20 mouse cellular contexts compared by ENCODE assay signal in genomic region chr3:32506366-32507225, GRCm38 (mm10). TPM values are rescaled to one million over a fixed set of nuclear protein-coding genes. Genes with fewer than 3 reads are reported as not detected.
A peak's percentile ranks its signal among the peaks of the same experiment; 100 is the strongest.
DNase-seq lines count a peak whose midpoint lies in the region; ATAC-seq and TF ChIP-seq lines count a peak whose summit lies in the region.
"Had no signal": no experiment of that assay in that cellular context is flagged by ENCODE, and none has a peak within 500 bp of the region (broad histone marks: within the 10 kb centered on the region; RNA-seq: fewer than 3 reads in every experiment).

No protein-coding gene starts in this region.

- no peak overlapping the region for H3K27ac ChIP-seq in embryonic facial prominence, embryonic 14.5 days (replicated peaks; ENCODE audit: low read depth, low read length)
- no peak overlapping the region for H3K27ac ChIP-seq in embryonic facial prominence, embryonic 10.5 days (replicated peaks)
- H3K27ac ChIP-seq in lung, embryonic 14.5 days (ENCODE audit: low read depth), result no peak overlapping the region
- H3K27ac ChIP-seq: embryonic facial prominence, embryonic 12.5 days; forebrain, embryonic 12.5 days; hindbrain, embryonic 12.5 days had no signal

- no peaks in the 10 kb centered on the region for H3K27me3 ChIP-seq in embryonic facial prominence, embryonic 14.5 days (replicated peaks; ENCODE audit: control insufficient read depth, insufficient read depth, low read length)
- no peaks in the 10 kb centered on the region for H3K27me3 ChIP-seq in embryonic facial prominence, embryonic 10.5 days (replicated peaks; ENCODE audit: low read depth, poor library complexity, severe bottlenecking)
- H3K27me3 ChIP-seq in lung, embryonic 14.5 days (ENCODE audit: insufficient read depth, low read length), result no peaks in the 10 kb centered on the region
- no peaks in the 10 kb centered on the region for H3K27me3 ChIP-seq in C2C12 (ENCODE audit: control insufficient read depth, insufficient read depth, insufficient read length)
- H3K27me3 ChIP-seq: embryonic facial prominence, embryonic 12.5 days; forebrain, embryonic 12.5 days; heart, embryonic 12.5 days; hindbrain, embryonic 12.5 days had no signal

- no peak overlapping the region for H3K4me2 ChIP-seq in embryonic facial prominence, embryonic 14.5 days (ENCODE audit: low read depth, low read length)
- H3K4me2 ChIP-seq in lung, embryonic 14.5 days, result no peak overlapping the region
- H3K4me2 ChIP-seq: embryonic facial prominence, embryonic 12.5 days; forebrain, embryonic 12.5 days; heart, embryonic 12.5 days; hindbrain, embryonic 12.5 days had no signal

- peaks cover 9% of the 10 kb centered on the region for H3K79me2 ChIP-seq in C2C12 (ENCODE audit: control insufficient read depth, insufficient read depth)

- H3K4me1 ChIP-seq in embryonic facial prominence, embryonic 14.5 days (ENCODE audit: control insufficient read depth, insufficient read depth, low read length), result peaks cover 2% of the 10 kb centered on the region; the same call in 1 of the 2 replicates
- peaks cover 24% of the 10 kb centered on the region for H3K4me1 ChIP-seq in embryonic facial prominence, embryonic 10.5 days
- H3K4me1 ChIP-seq in lung, embryonic 14.5 days (ENCODE audit: insufficient read depth), result no peaks in the 10 kb centered on the region

- no peak for ATAC-seq in embryonic facial prominence, embryonic 14.5 days (ENCODE audit: low read depth)
- ATAC-seq in lung, embryonic 14.5 days (ENCODE audit: insufficient read depth), result no peak
- ATAC-seq: forebrain, embryonic 16.5 days had no signal

- TF ChIP-seq CTCF in lung, embryonic 14.5 days (IDR thresholded peaks at IDR 0.05; ENCODE audit: low read depth), result no peak
- TF ChIP-seq CTCF in C2C12 (IDR thresholded peaks at IDR 0.05; ENCODE audit: control insufficient read depth, insufficient read depth, insufficient read length), result no peak

- DNase-seq in embryonic facial prominence, embryonic 14.5 days (ENCODE audit: low spot score), result peak; percentile 64
- DNase-seq in embryonic facial prominence, embryonic 10.5 days (ENCODE audit: low spot score), result no peak
- peak; percentile 61 for DNase-seq in lung, embryonic 14.5 days
- no peak for DNase-seq in lung, postnatal 4 days
- DNase-seq in lung, postnatal 36 days, result peak; percentile 47
- DNase-seq in left cerebral cortex, adult 9 months (ENCODE audit: low spot score in 2 of 2), result no peak
- DNase-seq: adrenal gland, postnatal 10 days; B cell, adult 2 months; cerebellum, adult 11 months; cerebellum, adult 8-10 months; cerebellum, postnatal 14 days; embryo, embryonic 11 days; gastrocnemius, postnatal 14 days had no signal

- H3ac ChIP-seq in C2C12 (ENCODE audit: control insufficient read depth, insufficient read length, low read depth), result no peak overlapping the region

- H3K36me3 ChIP-seq in embryonic facial prominence, embryonic 14.5 days (ENCODE audit: control insufficient read depth, insufficient read depth, low read length), result no peaks in the 10 kb centered on the region
- no peaks in the 10 kb centered on the region for H3K36me3 ChIP-seq in embryonic facial prominence, embryonic 10.5 days (replicated peaks)
- no peaks in the 10 kb centered on the region for H3K36me3 ChIP-seq in lung, embryonic 14.5 days (ENCODE audit: insufficient read depth)
- H3K36me3 ChIP-seq in C2C12 (ENCODE audit: control insufficient read depth, insufficient read depth), result no peaks in the 10 kb centered on the region
- H3K36me3 ChIP-seq: embryonic facial prominence, embryonic 12.5 days; forebrain, embryonic 12.5 days; heart, embryonic 12.5 days; hindbrain, embryonic 12.5 days had no signal

- H3K9ac ChIP-seq in embryonic facial prominence, embryonic 14.5 days (ENCODE audit: low read depth, low read length), result no peak overlapping the region
- no peak overlapping the region for H3K9ac ChIP-seq in lung, embryonic 14.5 days
- H3K9ac ChIP-seq: embryonic facial prominence, embryonic 12.5 days; forebrain, embryonic 12.5 days; heart, embryonic 12.5 days; hindbrain, embryonic 12.5 days had no signal

- no peak overlapping the region for H3K4me3 ChIP-seq in embryonic facial prominence, embryonic 14.5 days (ENCODE audit: low read depth, low read length)
- H3K4me3 ChIP-seq in embryonic facial prominence, embryonic 10.5 days, result no peak overlapping the region
- no peak overlapping the region for H3K4me3 ChIP-seq in lung, embryonic 14.5 days (ENCODE audit: low read depth, low read length)
- no peak overlapping the region for H3K4me3 ChIP-seq in C2C12 (ENCODE audit: insufficient read depth, poor library complexity, severe bottlenecking)
- H3K4me3 ChIP-seq: embryonic facial prominence, embryonic 12.5 days; forebrain, embryonic 12.5 days; heart, embryonic 12.5 days; hindbrain, embryonic 12.5 days had no signal

- peaks cover 7% of the 10 kb centered on the region for H3K79me3 ChIP-seq in C2C12 (ENCODE audit: low read depth)

- WGBS in embryonic facial prominence, embryonic 14.5 days, result 53% methylated on average over 11 of the region's 11 CpGs
- 64% methylated on average over 11 of the region's 11 CpGs for WGBS in embryonic facial prominence, embryonic 10.5 days
- WGBS in lung, embryonic 14.5 days, result 52% methylated on average over 11 of the region's 11 CpGs

- no peaks in the 10 kb centered on the region for H3K9me3 ChIP-seq in embryonic facial prominence, embryonic 14.5 days (ENCODE audit: control insufficient read depth, low read length)
- no peaks in the 10 kb centered on the region for H3K9me3 ChIP-seq in embryonic facial prominence, embryonic 10.5 days
- H3K9me3 ChIP-seq in lung, embryonic 14.5 days (ENCODE audit: low read depth, low read length), result no peaks in the 10 kb centered on the region
- H3K9me3 ChIP-seq: embryonic facial prominence, embryonic 12.5 days; forebrain, embryonic 12.5 days; heart, embryonic 12.5 days; hindbrain, embryonic 12.5 days had no signal

TF ChIP-seq in C2C12, 6 proteins besides CTCF, POLR2A, EP300 and RAD21:
- TF ChIP-seq MYOD1 (IDR thresholded peaks at IDR 0.05; ENCODE audit: control insufficient read depth, insufficient read length, low read depth), result peak; percentile 80
- TF ChIP-seq MYOG (IDR thresholded peaks at IDR 0.05; ENCODE audit: control insufficient read depth, extremely low read depth, insufficient read length), result no peak
TF ChIP-seq in C2C12: peak in this region for 1.

RNA-seq across cellular contexts. Expression of gene Zfp639, which starts 3.5 kb away (rescaled TPM):
- 35.4 and 42.2 TPM in 2 replicates for polyA plus RNA-seq in embryonic facial prominence, embryonic 14.5 days (2014; fragmentation: Nextera tagmentation; extraction: Ambion mirVana)
- polyA plus RNA-seq in embryonic facial prominence, embryonic 10.5 days (2016; fragmentation: Nextera tagmentation; extraction: Ambion mirVana), result 40.7 and 41.0 TPM in 2 replicates
- polyA plus RNA-seq in lung, embryonic 14.5 days (2014; fragmentation: Nextera tagmentation; extraction: Ambion mirVana), result 43.0 and 47.0 TPM in 2 replicates
- 15.3 TPM for polyA plus RNA-seq in C2C12 (2012; fragmentation: generic; extraction: Trizol)

RNA-seq across cellular contexts. Expression of gene Kcnmb3, which starts 14.6 kb away (rescaled TPM):
- 0.19 TPM in 1 of 2 replicates, not detected in the other for polyA plus RNA-seq in embryonic facial prominence, embryonic 14.5 days (2014; fragmentation: Nextera tagmentation; extraction: Ambion mirVana)
- polyA plus RNA-seq in embryonic facial prominence, embryonic 10.5 days (2016; fragmentation: Nextera tagmentation; extraction: Ambion mirVana), result 0.09 TPM in 1 of 2 replicates, not detected in the other
- polyA plus RNA-seq in lung, embryonic 14.5 days (2014; fragmentation: Nextera tagmentation; extraction: Ambion mirVana), result 0.21 TPM in 1 of 2 replicates, not detected in the other
- not detected for polyA plus RNA-seq in C2C12 (2012; fragmentation: generic; extraction: Trizol)
- polyA plus RNA-seq: brain, embryonic 14.5 days; forebrain, embryonic 12.5 days; heart, embryonic 12.5 days had no signal

RNA-seq across cellular contexts. Expression of gene Mfn1, which starts 22.7 kb away (rescaled TPM):
- 25.1 and 27.8 TPM in 2 replicates for polyA plus RNA-seq in embryonic facial prominence, embryonic 14.5 days (2014; fragmentation: Nextera tagmentation; extraction: Ambion mirVana)
- polyA plus RNA-seq in embryonic facial prominence, embryonic 10.5 days (2016; fragmentation: Nextera tagmentation; extraction: Ambion mirVana), result 23.9 and 24.9 TPM in 2 replicates
- 32.8 and 33.0 TPM in 2 replicates for polyA plus RNA-seq in lung, embryonic 14.5 days (2014; fragmentation: Nextera tagmentation; extraction: Ambion mirVana)
- polyA plus RNA-seq in C2C12 (2012; fragmentation: generic; extraction: Trizol), result 10.1 TPM

Comparison
In these comparisons a context has a peak if more than half of its experiments do, and no peak if none do; other contexts are left out.
1. DNase-seq: peak in embryonic facial prominence, embryonic 14.5 days (single experiment), lung, embryonic 14.5 days (single experiment) and lung, postnatal 36 days (single experiment); none in embryonic facial prominence, embryonic 10.5 days (single experiment), lung, postnatal 4 days (0 of 2) and left cerebral cortex, adult 9 months (0 of 2).